Mouse (Mus musculus) spleen, adult 2 months (tissue): ENCODE measurements around the gene Gstm2. TPM values are rescaled to one million over a fixed set of nuclear protein-coding genes. Genes with fewer than 3 reads are reported as not detected.
"Not testable (repeated sequence)": the region's sequence is repeated elsewhere in the genome, so short reads cannot be mapped to it uniquely, and the experiment has no call there.

Experiments used
- DNase-seq, 2 experiments: peaks; one replicate each; pipeline versions ENCODE4 v3.0.0 to v3.0.0-alpha.2; 2012 to 2021; ENCODE audit warnings: low spot score in 2 of 2, low read depth in 1 of 2
- H3K27ac ChIP-seq: fragments of 200-500 bp; 2 replicates; pipeline ENCODE4 v1.5.1; 2012; ENCODE audit warnings: low read length, inconsistent platforms; ENCODE audit not compliant: insufficient read depth
- H3K27me3 ChIP-seq: fragments of 200-500 bp; 2 replicates; pipeline ENCODE4 v1.6.1; 2012; ENCODE audit warnings: mild to moderate bottlenecking, moderate library complexity, low read length, inconsistent platforms; ENCODE audit not compliant: control insufficient read depth, insufficient read depth
- H3K36me3 ChIP-seq: fragments of 200-500 bp; 2 replicates; pipeline ENCODE4 v1.6.1; 2012; ENCODE audit warnings: mild to moderate bottlenecking, low read length, inconsistent platforms; ENCODE audit not compliant: control insufficient read depth, insufficient read depth
- H3K4me1 ChIP-seq: fragments of 200-500 bp; 2 replicates; pipeline ENCODE4 v1.6.1; 2011; ENCODE audit warnings: inconsistent platforms; ENCODE audit not compliant: control insufficient read depth, insufficient read depth, insufficient read length
- H3K4me3 ChIP-seq: fragments of 200-500 bp; 2 replicates; pipeline ENCODE4 v1.5.1; 2011; ENCODE audit warnings: mild to moderate bottlenecking, inconsistent platforms; ENCODE audit not compliant: insufficient read depth, insufficient read length; ENCODE audit errors: extremely low read depth
- CTCF ChIP-seq: fragments of 200-500 bp; IDR thresholded peaks from 2 replicates; pipeline ENCODE4 v1.5.1; 2011; ENCODE audit warnings: mild to moderate bottlenecking, inconsistent platforms; ENCODE audit not compliant: insufficient read depth, insufficient read length, insufficient replicate concordance; ENCODE audit errors: extremely low read depth
- POLR2A ChIP-seq: fragments of 200-500 bp; IDR thresholded peaks from 2 replicates; pipeline ENCODE4 v1.6.1; 2011; ENCODE audit warnings: low read depth, low read length, inconsistent platforms
- WGBS: fragments of 180-500 bp; shearing (Covaris S2); methylation state at CpG from one replicate; pipeline ENCODE4 v1.1.7; 2018; 5-methylcytosine and 5-hydroxymethylcytosine counted together
- polyA plus RNA-seq: library from polyadenylated mRNA; depleted of rRNA; stranded (reverse); fragments of >200 nt; gene quantifications from 2 replicates; pipeline ENCODE4 v1.2.3, GENCODE M21; 2012

The Gstm2 gene
- polyA plus RNA-seq, 1 experiment: 16.9 TPM

GRCm38 (mm10) chr3:107996576-107996975 lies 10.3 kb upstream of the Gstm2 start:
- no peak for DNase-seq
- no peak for TF ChIP-seq POLR2A
- no peak for TF ChIP-seq CTCF
- Histone ChIP-seq H3K4me1 (no peaks in the 10 kb centered on the region), H3K36me3 (no peaks in the 10 kb centered on the region), H3K27ac (no peak overlapping the region), H3K4me3 (no peak overlapping the region), H3K27me3 (no peaks in the 10 kb centered on the region)
- WGBS: 93% methylated on average over 4 of the region's 4 CpGs

- H3K27ac ChIP-seq, H3K27me3 ChIP-seq, H3K4me3 ChIP-seq, H3K4me1 ChIP-seq, H3K36me3 ChIP-seq, DNase-seq: not testable (repeated sequence)
- 92% methylated on average over 2 of the region's 2 CpGs for WGBS
Observed at GRCm38 (mm10) chr3:107995974-107996373, 9.7 kb upstream of the Gstm2 start.

GRCm38 (mm10) chr3:107985141-107985540 lies 1.1 kb downstream of the Gstm2 start:
- H3K27me3 ChIP-seq, DNase-seq, H3K36me3 ChIP-seq, H3K27ac ChIP-seq, H3K4me1 ChIP-seq, H3K4me3 ChIP-seq: not testable (repeated sequence)
- 91% methylated on average over 2 of the region's 2 CpGs for WGBS

- Histone ChIP-seq H3K27me3 (no peaks in the 10 kb centered on the region), H3K4me1 (no peaks in the 10 kb centered on the region), H3K27ac (no peak overlapping the region), H3K4me3 (no peak overlapping the region), H3K36me3 (no peaks in the 10 kb centered on the region)
- WGBS: 82% methylated on average over 5 of the region's 5 CpGs
- DNase-seq: no peak
- TF ChIP-seq POLR2A (no peak), CTCF (no peak)
Observed at GRCm38 (mm10) chr3:107984471-107984870, 1.8 kb downstream of the Gstm2 start.

- TF ChIP-seq POLR2A (no peak), CTCF (no peak)
- no peaks in the 10 kb centered on the region for H3K4me1 ChIP-seq
- no peaks in the 10 kb centered on the region for H3K27me3 ChIP-seq
- H3K27ac ChIP-seq: no peak overlapping the region
- DNase-seq: no peak
- no peaks in the 10 kb centered on the region for H3K36me3 ChIP-seq
- H3K4me3 ChIP-seq: no peak overlapping the region
- WGBS: 50% methylated on average over 3 of the region's 3 CpGs
Observed at GRCm38 (mm10) chr3:107983771-107984170, 2.5 kb downstream of the Gstm2 start.

- WGBS: 91% methylated on average over 6 of the region's 6 CpGs
- Histone ChIP-seq H3K36me3 (no peaks in the 10 kb centered on the region), H3K27ac (no peak overlapping the region), H3K27me3 (no peaks in the 10 kb centered on the region), H3K4me1 (no peaks in the 10 kb centered on the region), H3K4me3 (no peak overlapping the region)
- TF ChIP-seq CTCF (no peak), POLR2A (no peak)
- DNase-seq: no peak
Observed at GRCm38 (mm10) chr3:107982726-107983125, 3.5 kb downstream of the Gstm2 start.

- no peak overlapping the region for H3K4me3 ChIP-seq
- DNase-seq: no peak
- WGBS: 73% methylated on average over 3 of the region's 3 CpGs
Observed at GRCm38 (mm10) chr3:107981261-107981660, 5.0 kb downstream of the Gstm2 start.

More at GRCm38 (mm10) chr3:107981261-107981660, 5.0 kb downstream of the Gstm2 start:
- Histone ChIP-seq H3K4me1 (no peaks in the 10 kb centered on the region), H3K36me3 (no peaks in the 10 kb centered on the region), H3K27ac (no peak overlapping the region), H3K27me3 (no peaks in the 10 kb centered on the region)
- TF ChIP-seq CTCF: no peak
- no peak for TF ChIP-seq POLR2A
